Mouse (Mus musculus) kidney, adult 9 months (tissue): ENCODE results near the gene Sf3a2.

Source experiments
- DNase-seq: peaks from one replicate; pipeline ENCODE4 v3.0.0; 2022

Gene Sf3a2

DNA sequence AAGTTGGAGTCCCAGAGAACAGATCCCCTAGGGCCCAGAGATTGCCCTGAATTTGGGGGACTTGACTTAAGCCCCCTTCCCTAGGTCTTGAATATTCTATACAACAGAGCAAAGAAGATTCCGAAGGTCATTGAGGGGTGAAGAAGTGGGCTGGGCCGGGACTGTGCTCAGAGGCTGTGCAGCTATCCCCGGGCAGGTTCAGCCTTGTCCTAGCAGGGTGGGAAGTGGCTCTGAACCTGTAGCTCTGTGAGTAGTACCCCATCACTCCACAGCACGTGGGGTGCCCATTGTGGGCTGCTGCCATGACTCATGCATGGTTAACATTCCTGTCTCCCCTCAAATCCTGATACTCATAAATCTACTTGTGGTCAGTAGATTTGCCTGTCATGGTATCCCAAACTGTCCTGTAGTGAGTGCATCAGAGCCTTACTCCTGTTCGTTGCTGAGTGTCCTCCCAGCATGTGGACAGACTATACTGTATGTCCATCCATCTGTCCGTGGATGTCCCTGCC lies 21.6 kb upstream of the Sf3a2 start:
- DNase-seq: no peak

DNA sequence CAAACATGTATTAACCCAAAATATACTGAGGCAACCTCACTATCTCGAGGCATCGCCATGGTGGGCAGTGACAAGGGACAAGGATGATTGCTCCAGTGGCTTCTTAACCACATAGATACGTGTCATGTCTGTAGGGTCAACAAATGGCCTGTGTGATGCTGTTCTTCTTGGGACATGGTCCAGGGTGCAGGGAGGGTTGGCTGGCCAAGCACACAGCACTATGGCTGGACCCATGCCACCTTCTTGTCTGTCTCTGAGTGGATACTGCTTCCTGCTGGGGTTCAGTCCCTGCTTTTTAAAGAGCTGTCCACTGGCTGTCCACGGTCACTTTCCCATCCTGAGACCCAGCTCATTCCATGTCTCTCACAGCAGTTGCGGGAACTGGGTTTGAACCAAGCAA lies 20.9 kb upstream of the Sf3a2 start:
- no peak for DNase-seq

DNA sequence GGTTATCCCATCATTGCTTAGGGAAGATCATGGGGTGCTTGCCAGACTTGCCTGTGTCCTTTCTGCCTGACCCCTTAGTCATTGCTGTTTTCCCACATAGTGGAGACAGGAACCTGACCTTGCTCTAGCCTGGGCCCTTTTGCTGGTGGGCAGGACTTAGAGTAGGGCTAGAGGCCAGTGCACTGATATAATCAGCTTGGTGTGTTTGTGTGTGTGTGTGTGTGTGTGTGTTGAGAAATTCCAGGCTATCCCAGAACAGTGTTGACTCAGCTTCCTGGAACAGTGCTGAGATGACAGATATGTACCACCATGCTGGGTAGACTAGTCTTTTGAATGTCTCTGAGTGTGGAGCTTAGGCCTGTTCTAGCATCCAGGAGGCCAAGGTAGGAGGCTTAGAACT lies 18.4 kb upstream of the Sf3a2 start:
- no peak for DNase-seq

DNA sequence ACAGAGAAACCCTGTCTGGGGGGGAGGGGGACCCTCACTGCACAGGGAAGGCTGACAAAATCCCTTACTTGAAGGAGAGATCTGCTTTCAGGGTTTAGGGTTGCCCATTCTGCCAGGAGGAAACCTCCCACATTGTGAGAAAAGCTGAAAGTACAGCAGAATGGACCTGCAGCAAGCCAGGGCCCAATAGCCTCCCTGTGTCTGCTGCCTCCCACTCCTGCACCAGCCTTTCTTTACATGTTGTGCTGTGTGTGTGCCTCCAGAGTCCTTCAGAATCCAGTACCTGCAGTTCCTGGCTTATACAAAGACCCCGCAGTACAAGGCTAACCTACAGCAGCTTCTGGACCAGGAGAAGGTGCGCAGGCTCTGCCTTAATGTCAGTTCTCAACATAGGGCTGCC lies 13.7 kb upstream of the Sf3a2 start:
- no peak for DNase-seq

GRCm38 (mm10) chr10:80784871-80785270 lies 13.1 kb upstream of the Sf3a2 start:
- DNase-seq: no peak

DNA sequence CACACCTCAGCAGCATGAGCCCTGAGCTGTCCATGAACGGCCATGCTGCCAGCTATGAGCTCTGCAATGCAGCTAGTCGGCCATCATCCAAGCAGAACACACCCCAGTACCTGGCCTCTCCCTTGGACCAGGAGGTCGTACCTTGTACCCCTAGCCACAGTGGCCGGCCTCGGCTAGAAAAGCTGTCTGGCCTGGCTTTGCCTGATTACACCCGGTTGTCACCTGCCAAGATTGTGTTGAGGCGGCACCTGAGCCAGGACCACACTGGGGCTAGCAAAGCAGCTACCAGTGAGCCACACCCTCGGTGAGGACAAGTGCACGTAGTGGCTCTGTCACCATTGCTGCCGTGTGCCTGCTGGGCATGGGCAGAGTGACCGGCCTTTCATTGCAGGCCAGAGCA lies 12.0 kb upstream of the Sf3a2 start:
- DNase-seq: no peak

DNA sequence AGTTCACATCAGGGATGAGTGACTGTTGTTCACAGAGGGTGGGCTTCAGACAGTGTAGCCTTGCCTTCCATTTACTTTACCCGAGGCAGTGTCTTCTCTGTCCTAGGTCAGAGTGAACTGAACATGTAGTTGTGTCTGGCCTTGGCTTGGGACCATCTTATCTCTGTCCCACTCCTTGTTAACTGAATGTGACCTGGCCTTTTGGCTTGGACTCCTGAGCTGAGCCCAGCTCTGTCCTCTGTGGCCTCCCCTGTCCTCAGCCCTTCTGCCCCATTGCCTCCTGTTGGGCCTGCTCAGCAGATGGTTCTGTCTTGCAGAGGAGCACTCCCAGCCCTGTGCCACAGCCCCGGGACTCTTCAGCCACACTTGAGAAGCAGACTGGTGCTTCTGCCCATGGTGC lies 10.5 kb upstream of the Sf3a2 start:
- DNase-seq: no peak

- no peak for DNase-seq
Observed at GRCm38 (mm10) chr10:80790761-80791404, 7.1 kb upstream of the Sf3a2 start.

- DNase-seq: no peak
Observed at GRCm38 (mm10) chr10:80791476-80792174, 6.4 kb upstream of the Sf3a2 start.

DNA sequence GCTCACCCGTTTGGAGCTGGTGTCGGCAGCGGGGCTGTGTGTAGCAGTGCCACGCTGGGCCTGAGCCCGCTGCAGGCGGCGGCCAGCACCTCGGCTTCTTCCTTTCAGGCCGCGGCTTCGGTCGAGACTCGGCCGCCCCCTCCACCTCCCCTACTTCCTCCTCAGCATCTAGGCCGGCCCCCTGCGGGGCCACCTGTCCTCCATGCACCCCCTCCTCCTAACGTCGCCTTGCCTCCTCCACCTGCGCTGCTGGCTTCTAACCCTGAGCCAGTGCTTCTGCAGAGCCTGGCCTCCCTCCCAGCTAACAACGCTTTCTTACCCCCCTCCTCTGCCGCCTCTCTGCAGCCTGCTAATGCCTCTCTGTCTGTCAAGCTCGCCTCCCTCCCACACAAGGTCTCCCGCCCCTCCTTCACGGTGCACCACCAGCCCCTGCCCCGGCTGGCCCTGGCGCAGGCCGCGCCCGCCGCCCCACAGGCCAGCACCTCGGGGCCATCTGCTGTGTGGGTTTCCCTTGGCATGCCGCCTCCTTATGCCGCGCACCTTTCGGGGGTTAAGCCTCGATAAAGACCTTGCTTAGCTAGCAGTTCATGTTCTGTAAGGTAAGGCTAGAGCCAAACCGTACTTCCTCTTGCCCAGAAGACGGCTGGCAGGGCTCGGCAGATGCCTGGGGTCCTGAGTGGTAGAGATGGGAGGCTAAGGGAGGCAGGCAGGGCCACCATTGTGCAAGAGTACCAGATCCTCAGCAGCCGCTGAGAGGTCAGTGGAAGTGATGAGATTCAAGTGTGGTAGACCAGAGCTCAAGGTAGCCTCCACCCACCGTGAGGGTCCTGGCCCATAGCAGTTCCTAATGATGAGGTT lies 5.6 kb upstream of the Sf3a2 start:
- DNase-seq: no peak

- DNase-seq: no peak
Observed at GRCm38 (mm10) chr10:80793033-80793784, 4.8 kb upstream of the Sf3a2 start.

- DNase-seq: no peak
Observed at GRCm38 (mm10) chr10:80793803-80794202, 4.2 kb upstream of the Sf3a2 start.

- no peak for DNase-seq
Observed at GRCm38 (mm10) chr10:80794750-80795149, 3.2 kb upstream of the Sf3a2 start.

GRCm38 (mm10) chr10:80796307-80796848 lies 1.6 kb upstream of the Sf3a2 start:
- no peak for DNase-seq

- DNase-seq: no peak
Observed at GRCm38 (mm10) chr10:80797186-80798149, 530 bp upstream of the Sf3a2 start.

- DNase-seq: no peak
Observed at GRCm38 (mm10) chr10:80799070-80799566, 1.1 kb downstream of the Sf3a2 start.

GRCm38 (mm10) chr10:80802204-80802912 lies 4.4 kb downstream of the Sf3a2 start:
- no peak for DNase-seq

- DNase-seq: no peak
Observed at GRCm38 (mm10) chr10:80802996-80803395, 5.0 kb downstream of the Sf3a2 start.

- no peak for DNase-seq
Observed at GRCm38 (mm10) chr10:80804340-80804739, 6.3 kb downstream of the Sf3a2 start.

DNA sequence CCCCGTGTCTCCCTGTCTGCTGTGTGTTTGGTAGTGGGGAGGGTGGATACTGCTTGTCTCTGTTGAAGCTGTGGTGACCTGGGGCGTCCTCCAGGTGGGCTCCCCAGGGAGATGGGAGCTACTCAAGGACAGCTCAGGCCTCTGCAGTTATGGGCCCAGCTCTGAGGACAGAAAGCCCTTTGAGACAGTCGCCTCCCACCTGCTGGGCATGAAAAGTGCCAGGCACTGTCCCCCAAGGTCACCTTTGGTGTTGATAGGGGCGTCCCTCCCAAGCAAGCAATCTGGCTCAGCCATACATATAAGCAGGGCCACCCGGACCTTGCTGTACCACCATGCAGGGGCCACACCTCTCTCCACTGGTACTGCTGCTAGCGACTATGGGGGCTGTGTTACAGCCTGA lies 6.9 kb downstream of the Sf3a2 start, which contains the start of gene Amh:
TSS of gene Amh (plus strand) at position 328 of the 400 bp plus-strand sequence.
- DNase-seq: no peak
